Mouse (Mus musculus) C2C12 (cell line): ENCODE results near the gene Acacb. TPM values are rescaled to one million over a fixed set of nuclear protein-coding genes. Genes with fewer than 3 reads are reported as not detected.

Experiments
- H3K27me3 ChIP-seq: one replicate; pipeline ENCODE4 v1.6.1; 2011; ENCODE audit not compliant: control insufficient read depth, insufficient read depth, insufficient read length
- H3K36me3 ChIP-seq: one replicate; pipeline ENCODE4 v1.6.1; 2011; ENCODE audit not compliant: control insufficient read depth, insufficient read depth
- H3K4me3 ChIP-seq: one replicate; pipeline ENCODE4 v1.5.1; 2011; ENCODE audit warnings: mild to moderate bottlenecking, control low read depth; ENCODE audit not compliant: poor library complexity, insufficient read depth, severe bottlenecking
- H3K79me2 ChIP-seq: one replicate; pipeline ENCODE4 v1.6.1; 2011; ENCODE audit not compliant: control insufficient read depth, insufficient read depth
- H3K79me3 ChIP-seq: one replicate; pipeline ENCODE4 v1.6.1; 2011; ENCODE audit warnings: low read depth, control low read depth
- H3ac ChIP-seq: one replicate; pipeline ENCODE3; 2011; ENCODE audit warnings: low read depth; ENCODE audit not compliant: control insufficient read depth, insufficient read length
- CEBPB ChIP-seq: IDR thresholded peaks from one replicate; pipeline ENCODE4 v1.6.1; 2011; ENCODE audit warnings: low read depth, mild to moderate bottlenecking, control low read depth, moderate library complexity
- CTCF ChIP-seq: IDR thresholded peaks from one replicate; pipeline ENCODE4 v1.5.1; 2011; ENCODE audit not compliant: control insufficient read depth, insufficient read depth, insufficient read length
- FOSL1 ChIP-seq: IDR thresholded peaks from one replicate; pipeline ENCODE4 v1.8.0; 2011; ENCODE audit warnings: mild to moderate bottlenecking, low read length; ENCODE audit not compliant: poor library complexity, insufficient read depth, severe bottlenecking
- MAX ChIP-seq: IDR thresholded peaks from one replicate; pipeline ENCODE4 v1.6.1; 2011; ENCODE audit warnings: mild to moderate bottlenecking, control low read depth
- MYOD1 ChIP-seq: IDR thresholded peaks from one replicate; pipeline ENCODE4 v1.6.1; 2011; ENCODE audit warnings: low read depth; ENCODE audit not compliant: control insufficient read depth, insufficient read length
- MYOG ChIP-seq: IDR thresholded peaks from one replicate; pipeline ENCODE4 v1.6.1; 2011; ENCODE audit not compliant: control insufficient read depth, insufficient read length; ENCODE audit errors: extremely low read depth
- USF1 ChIP-seq: IDR thresholded peaks from one replicate; pipeline ENCODE4 v1.6.1; 2011; ENCODE audit warnings: low read depth, mild to moderate bottlenecking, control low read depth, moderate library complexity
- polyA plus RNA-seq: library from polyadenylated mRNA; unstranded; fragments of >200 nt; fragmentation: generic; extraction: Trizol; gene quantifications from one replicate; pipeline ENCODE4 v1.2.1, GENCODE M21; 2012; ENCODE audit warnings: missing spikeins

The Acacb gene
- polyA plus RNA-seq, 1 experiment: 0.26 TPM

- TF ChIP-seq USF1: no peak
- no peak for TF ChIP-seq CTCF
- no peak for TF ChIP-seq MYOG
- TF ChIP-seq FOSL1: no peak
- TF ChIP-seq CEBPB: no peak
- no peak for TF ChIP-seq MAX
- TF ChIP-seq MYOD1: no peak
- Histone ChIP-seq H3K79me2 (no peaks in the 10 kb centered on the region), H3K79me3 (no peaks in the 10 kb centered on the region)
Measured at GRCm38 (mm10) chr5:114155168-114155933, 9.0 kb downstream of the Acacb start.

GRCm38 (mm10) chr5:114157236-114157635 is 10.9 kb downstream of the Acacb start:
- no peak for TF ChIP-seq MAX
- no peaks in the 10 kb centered on the region for H3K79me2 ChIP-seq

More at GRCm38 (mm10) chr5:114155168-114155933, 9.0 kb downstream of the Acacb start:
- Histone ChIP-seq H3K4me3 (no peak overlapping the region), H3ac (no peak overlapping the region), H3K27me3 (peaks cover 22% of the 10 kb centered on the region), H3K36me3 (no peaks in the 10 kb centered on the region)

GRCm38 (mm10) chr5:114161424-114161823 is 15.1 kb downstream of the Acacb start:
- Histone ChIP-seq H3ac (no peak overlapping the region), H3K79me2 (no peaks in the 10 kb centered on the region), H3K4me3 (no peak overlapping the region), H3K79me3 (no peaks in the 10 kb centered on the region), H3K27me3 (peaks cover 3% of the 10 kb centered on the region), H3K36me3 (no peaks in the 10 kb centered on the region)
- TF ChIP-seq FOSL1 (no peak), MYOD1 (no peak), CTCF (no peak), MAX (no peak)

More at GRCm38 (mm10) chr5:114157236-114157635, 10.9 kb downstream of the Acacb start:
- H3K27me3 ChIP-seq: peaks cover 12% of the 10 kb centered on the region
- H3K79me3 ChIP-seq: no peaks in the 10 kb centered on the region
- no peaks in the 10 kb centered on the region for H3K36me3 ChIP-seq
- no peak overlapping the region for H3K4me3 ChIP-seq
- no peak overlapping the region for H3ac ChIP-seq

- Histone ChIP-seq H3K36me3 (no peaks in the 10 kb centered on the region), H3K4me3 (no peak overlapping the region), H3K79me2 (no peaks in the 10 kb centered on the region), H3ac (no peak overlapping the region), H3K79me3 (no peaks in the 10 kb centered on the region), H3K27me3 (peaks cover 7% of the 10 kb centered on the region)
- no peak for TF ChIP-seq FOSL1
- TF ChIP-seq CTCF: no peak
- TF ChIP-seq CEBPB: no peak
- no peak for TF ChIP-seq USF1
- TF ChIP-seq MYOD1: no peak
- TF ChIP-seq MYOG: no peak
- TF ChIP-seq MAX: no peak
Measured at GRCm38 (mm10) chr5:114162106-114162815, 15.9 kb downstream of the Acacb start.

GRCm38 (mm10) chr5:114163117-114163696 is 16.9 kb downstream of the Acacb start:
- Histone ChIP-seq H3K4me3 (no peak overlapping the region), H3ac (no peak overlapping the region), H3K36me3 (no peaks in the 10 kb centered on the region), H3K27me3 (peaks cover 7% of the 10 kb centered on the region), H3K79me3 (no peaks in the 10 kb centered on the region), H3K79me2 (no peaks in the 10 kb centered on the region)
- TF ChIP-seq FOSL1: no peak
- TF ChIP-seq MYOG: no peak
- TF ChIP-seq MYOD1: no peak
- no peak for TF ChIP-seq CEBPB
- TF ChIP-seq USF1: no peak
- no peak for TF ChIP-seq CTCF
- TF ChIP-seq MAX: no peak

- H3K4me3 ChIP-seq: no peak overlapping the region
Measured at GRCm38 (mm10) chr5:114170345-114170744, 24.0 kb downstream of the Acacb start.

More at GRCm38 (mm10) chr5:114170345-114170744, 24.0 kb downstream of the Acacb start:
- Histone ChIP-seq H3K79me3 (no peaks in the 10 kb centered on the region), H3K79me2 (no peaks in the 10 kb centered on the region), H3K27me3 (peaks cover 7% of the 10 kb centered on the region), H3K36me3 (no peaks in the 10 kb centered on the region), H3ac (no peak overlapping the region)
- TF ChIP-seq CEBPB (no peak), MYOD1 (no peak)
